Mouse (Mus musculus) spleen, postnatal 36 days (tissue): ENCODE measurements around the gene Lrrc56.

Experiments
- DNase-seq, 2 experiments: peaks; one replicate each; pipeline ENCODE4 v3.0.0; 2022; ENCODE audit warnings: low spot score in 2 of 2, mixed read lengths in 1 of 2

The Lrrc56 gene

DNA sequence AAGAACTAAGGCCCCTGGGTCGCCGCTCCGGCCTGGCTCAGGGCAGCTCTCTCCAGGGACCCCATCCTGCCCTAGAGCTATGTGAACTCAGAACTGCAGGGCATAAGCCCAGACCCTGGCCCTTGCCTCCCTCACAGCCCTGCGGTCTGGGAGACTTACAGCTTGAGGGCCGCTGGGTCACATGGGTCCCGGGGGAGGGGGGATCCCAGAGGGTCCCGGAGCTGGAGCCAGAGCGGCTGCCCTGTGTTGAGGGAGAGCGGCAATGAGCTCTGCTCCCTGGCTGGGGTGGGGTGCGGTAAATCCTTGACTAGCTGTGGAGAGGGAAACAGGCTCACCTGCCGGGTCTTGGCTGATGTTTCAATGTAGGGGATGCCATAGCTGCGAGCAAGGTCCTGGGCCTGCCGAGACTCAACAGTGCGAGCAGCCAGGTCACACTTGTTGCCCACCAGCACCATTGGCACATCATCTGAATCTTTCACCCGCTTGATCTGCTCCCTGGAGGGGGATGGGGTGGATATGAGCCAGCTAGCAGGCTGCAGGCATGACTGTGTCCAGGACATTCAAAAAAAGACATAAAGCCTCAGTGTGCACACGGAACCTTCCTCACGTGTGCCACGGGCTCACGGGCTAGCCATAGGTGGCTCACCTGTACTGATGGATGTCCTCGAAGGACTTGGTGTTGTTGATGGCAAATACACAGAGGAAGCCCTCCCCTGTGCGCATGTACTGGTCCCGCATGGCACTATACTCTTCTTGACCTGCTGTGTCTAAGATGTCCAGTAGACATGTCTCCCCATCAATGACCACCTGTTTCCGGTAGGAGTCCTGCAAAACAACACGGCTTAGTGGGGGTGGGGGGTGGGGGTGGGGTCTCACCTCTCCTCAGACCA, 1.9 kb upstream of the Lrrc56 start:
- no peak for DNase-seq

DNA sequence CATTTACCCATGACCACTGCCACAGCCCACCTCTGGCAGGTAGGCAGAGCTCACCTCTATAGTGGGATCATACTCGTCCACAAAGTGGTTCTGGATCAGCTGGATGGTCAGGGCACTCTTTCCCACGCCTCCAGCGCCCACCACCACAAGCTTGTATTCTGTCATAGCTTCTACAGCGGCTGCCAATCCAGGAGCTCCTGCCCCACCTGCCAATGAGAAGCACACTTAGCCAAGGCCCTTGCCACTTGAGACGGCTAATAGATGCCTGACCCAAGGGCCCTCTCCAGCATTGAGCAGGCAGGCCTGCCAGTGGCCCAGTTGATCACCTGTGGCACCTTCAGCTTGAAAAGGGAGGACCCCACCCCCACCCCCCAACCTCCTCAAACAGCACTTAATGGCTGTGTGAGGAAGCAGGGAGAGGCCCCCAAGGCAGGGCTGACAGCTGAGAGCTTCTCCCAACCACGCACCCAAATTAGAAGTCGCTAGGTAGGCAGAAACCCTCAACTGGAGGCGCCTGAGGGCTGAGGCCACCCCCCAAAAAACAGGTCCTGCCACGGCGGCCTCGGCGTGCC, 1.1 kb upstream of the Lrrc56 start:
- DNase-seq = no peak

DNA sequence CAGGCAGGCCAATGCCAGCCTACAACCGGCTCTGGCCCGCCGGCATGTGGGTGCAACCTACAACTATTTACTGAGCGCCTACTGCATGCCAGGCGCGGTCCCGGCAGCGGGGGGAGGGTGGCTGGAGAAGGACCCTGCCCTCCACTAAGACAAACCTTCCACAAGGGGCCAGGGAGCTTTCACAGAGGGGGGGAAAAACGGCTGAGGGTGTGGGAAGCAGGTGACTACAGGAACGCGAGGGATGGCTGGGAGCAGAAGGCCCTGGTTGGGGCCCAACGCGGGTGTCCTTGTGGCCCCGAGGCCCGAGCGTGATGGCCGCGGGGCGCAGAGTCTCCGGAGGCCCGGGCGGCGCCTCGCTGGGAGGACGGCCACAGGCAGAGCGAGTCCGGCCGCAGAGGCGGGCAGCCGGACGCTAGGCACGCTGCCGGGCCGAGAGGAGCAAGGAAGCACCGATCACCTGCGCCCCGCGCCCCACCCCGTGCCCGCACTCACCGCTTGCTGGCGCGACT, 555 bp upstream of the Lrrc56 start:
- DNase-seq = peak in 1 of 2 experiments; percentile 31

DNA sequence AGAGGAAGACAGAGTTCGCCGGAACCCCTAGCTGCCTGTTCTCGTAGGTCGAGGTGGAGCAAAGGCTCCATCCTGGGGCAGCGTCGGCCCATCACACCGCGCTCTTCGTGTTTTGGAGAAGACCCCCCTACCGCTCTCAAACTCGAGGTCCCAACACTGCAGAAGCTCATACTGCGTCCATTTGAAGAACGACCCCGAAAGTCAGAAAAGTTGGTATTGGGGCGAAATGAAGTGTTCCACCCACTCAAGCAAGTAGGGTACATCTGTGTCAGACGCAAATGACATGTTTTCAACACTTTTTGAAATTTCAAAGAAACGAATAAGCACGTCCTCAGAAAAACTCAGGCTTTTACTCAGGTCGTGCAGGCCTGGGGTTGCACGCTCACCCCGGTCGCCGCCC, 452 bp downstream of the Lrrc56 start:
- DNase-seq = no peak

DNA sequence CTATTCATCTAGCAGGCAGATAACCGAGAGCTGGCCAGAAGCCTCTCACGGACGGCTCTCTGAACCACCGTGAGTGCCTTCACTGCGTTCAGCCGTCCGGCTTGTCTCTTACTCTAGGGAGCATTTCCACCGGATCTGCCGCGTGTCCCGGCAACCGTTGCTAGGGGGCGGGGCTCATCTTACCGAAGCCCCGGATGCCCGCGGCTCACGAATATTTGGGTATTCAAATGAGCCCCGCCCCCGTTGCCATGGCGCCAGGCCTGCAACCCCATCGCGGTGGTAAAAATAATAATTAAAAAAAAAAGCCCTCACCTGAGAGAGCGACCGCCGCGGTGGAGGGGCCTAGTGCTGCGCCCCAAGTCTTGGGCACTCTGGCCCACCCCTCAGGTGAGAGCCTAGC, 873 bp downstream of the Lrrc56 start:
- DNase-seq = peak; percentile 95 to 97

DNA sequence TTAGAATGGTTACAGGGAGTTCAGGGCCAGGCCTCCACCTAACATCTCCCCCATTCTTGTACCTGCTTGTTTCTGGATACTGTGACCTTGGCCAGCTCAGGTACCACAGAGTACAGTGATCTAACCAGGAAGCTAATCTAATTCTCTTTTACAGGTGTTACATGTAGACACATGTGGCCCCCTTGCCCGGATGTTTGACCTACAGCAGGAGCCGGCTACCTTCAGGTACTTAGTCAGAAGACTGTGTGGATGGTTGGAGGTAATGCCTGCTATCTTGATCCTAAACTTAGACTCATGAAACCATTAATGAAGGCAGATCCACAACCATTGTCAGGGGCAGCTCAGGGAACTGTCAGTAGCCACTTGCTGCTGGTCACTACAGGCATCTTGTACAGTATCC, 1.8 kb downstream of the Lrrc56 start:
- no peak for DNase-seq

DNA sequence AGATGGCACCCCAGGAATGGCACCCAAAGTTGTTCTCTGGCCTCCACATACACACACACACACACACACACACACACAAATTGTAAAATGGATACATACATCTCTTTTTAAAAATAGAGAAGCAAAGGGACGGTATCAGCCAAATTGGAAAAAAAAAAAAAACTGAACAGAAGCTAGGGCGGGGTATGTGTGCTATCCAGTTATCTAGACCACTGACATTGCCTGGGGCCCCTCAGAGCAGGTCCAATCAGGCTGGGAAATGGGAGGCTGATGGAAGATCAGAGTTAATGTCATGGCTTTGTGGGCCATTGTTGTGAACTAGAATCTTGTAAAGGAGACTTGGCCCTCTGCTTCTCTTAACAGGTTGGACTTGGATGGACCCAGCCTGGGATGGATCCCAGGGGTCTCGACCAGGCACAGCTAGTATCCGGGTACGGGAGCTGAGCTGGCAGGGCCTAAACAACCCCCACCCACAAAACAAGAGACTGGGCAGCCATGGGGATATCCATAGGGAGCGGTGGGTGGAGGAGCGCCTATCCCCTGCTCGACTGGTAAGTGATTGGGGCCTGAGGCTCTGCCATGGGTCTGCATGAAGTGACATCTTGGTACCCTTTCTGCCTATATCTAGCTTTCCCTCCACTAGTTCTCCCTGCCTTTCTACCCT, 2.8 kb downstream of the Lrrc56 start:
- no peak for DNase-seq

DNA sequence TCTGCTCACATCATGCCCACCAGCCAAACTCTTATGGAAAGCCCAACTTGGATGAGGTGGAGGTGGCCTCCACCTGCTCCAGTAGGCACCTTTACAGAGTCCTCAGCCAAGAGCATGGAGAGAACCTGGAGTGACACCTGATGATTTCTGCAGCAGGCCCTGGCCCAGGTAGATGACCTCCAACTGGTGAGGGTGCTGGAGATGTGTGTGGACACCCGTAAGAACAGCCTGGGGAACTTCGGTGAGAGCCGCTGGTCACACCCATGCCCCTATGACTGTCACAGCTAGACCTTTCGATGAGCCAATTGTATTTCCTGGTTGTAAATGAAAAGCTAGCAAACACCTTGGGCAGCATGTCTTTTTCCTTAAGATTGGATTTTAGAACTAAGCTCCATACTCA, 4.2 kb downstream of the Lrrc56 start:
- no peak for DNase-seq

DNA sequence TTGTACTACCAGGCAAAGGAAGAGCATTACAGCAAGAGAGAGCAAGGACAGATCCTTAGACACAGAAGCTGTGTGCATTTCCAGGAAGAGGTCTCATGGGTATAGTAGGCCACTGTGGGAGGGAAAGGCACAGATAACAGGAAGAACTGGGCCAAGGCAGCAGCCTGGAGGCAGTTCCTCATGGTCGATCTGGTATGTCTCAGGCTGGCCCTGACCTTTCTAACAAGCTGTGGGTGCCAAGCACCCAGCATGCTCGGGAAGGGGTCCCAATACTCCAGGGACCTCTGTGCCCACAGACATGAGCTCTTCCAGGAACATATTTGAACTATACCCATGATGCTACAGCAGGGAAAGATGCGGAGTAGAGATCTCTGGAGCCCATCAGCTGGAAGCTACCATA, 10.6 kb downstream of the Lrrc56 start:
- DNase-seq = no peak

DNA sequence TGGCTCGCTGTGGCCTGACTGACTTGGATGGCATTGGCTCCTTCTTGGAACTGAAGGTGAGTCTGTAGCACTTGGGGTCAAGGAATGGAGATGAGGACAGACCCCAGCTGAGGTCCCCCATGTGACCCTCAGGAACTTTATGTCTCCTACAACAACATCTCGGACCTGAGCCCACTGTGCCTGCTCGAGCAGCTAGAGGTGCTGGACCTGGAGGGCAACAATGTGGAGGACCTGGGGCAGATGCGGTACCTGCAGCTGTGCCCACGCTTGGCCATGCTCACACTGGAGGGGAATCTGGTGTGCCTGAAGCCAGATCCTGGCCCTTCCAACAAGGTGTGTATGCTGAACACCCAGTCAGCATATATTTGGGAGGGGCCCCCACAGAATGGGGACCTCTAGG, 11.5 kb downstream of the Lrrc56 start:
- no peak for DNase-seq

DNA sequence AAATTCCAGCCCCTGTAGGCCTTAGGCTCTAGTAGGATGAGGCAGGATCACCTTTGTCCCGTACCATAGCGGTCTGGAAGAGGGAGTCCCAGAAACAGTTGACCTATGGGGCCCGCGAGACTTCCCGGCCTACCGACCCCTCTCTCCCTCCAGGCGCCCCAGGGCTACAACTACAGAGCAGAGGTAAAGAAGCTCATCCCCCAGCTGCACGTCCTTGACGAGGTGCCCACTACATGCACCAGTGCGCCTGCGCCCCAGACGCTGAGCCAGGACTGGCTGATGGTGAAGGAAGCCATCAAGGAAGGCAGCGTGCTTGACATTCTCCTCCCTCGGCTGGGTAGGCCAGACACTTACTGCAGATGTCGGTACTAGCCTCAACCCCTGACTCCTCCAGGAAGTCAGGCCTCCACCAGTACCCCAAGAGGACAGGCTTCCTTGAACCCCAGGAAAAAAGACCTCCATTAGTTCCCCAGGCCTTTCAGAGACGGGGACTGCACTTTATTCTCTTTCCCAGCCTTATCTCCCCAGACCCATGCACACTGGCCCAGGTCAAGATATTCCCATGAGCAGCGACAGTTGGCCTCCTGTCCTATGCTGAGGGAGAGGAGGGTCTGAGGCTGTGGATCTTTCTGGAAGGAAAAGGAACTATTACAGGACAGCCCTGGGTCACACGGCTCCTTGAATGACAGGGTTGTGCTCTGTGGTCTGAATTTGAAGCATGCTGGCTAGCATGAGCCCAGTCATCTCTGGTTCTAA, 12.4 kb downstream of the Lrrc56 start:
- DNase-seq = no peak

DNA sequence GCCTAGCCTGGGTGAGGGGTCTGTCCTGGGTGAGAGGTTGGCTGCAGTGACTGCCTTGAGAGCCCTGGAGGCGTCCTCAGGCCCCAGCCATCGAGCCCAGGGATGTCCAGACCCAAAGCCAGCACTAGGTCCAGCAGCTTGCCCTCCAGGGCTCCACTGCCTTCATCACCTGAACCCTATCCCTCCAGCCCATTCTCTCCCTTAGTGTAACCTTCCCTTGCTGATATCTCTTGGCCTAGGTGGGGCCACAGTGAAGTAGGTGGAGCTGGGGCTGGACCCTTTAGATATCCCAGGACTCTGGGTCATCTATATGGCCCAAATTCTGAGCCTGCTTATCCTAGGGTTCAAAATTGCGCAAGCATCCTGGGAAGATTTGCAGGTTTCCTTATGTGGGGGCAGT, 15.6 kb downstream of the Lrrc56 start:
- peak; percentile 33 to 64 for DNase-seq

DNA sequence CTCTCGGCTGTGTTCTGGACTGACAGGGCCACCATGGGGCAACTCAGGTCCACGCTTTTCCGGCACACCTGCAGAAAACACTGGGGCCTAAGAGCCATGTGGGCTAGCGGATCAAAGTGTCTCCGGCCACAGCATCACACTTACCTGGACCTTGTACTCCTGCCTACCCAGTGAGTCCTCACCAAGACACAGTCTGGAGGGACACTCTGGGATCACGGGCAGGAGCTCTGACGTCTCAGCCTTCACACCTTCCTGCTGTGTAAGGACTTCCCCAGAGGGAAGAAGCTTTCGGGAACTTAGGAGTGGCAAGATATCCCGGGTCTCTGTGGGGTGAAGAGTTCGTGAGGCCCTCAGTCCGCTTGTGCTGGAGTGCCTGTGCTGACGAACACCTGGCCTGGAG, 16.2 kb downstream of the Lrrc56 start:
- no peak for DNase-seq

DNA sequence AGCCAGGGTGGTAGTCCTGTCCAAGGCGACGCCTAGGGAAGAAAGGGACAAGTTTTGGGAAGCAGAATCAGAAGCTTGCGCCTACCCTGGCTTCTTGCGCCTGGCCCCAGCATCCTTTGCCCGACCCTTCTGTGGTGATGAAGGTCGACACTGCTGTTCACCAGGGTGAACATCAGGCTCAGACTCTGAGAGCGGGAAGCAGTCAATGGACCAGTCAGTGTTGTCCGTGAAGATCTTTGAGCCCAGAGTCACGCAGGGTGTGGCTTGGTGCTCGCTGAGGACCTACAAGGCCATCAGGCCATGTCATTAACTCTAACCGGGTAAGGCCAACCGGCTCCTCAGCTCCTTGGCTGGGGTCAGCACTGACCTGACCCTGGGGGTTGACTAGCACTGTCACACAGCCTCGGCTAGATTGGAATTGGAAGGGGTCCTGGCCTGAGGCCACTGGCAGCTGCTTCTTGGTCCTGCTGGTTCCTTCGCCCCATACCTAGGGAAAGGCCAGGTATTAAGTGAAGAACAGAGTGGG, 16.7 kb downstream of the Lrrc56 start:
- no peak for DNase-seq

DNA sequence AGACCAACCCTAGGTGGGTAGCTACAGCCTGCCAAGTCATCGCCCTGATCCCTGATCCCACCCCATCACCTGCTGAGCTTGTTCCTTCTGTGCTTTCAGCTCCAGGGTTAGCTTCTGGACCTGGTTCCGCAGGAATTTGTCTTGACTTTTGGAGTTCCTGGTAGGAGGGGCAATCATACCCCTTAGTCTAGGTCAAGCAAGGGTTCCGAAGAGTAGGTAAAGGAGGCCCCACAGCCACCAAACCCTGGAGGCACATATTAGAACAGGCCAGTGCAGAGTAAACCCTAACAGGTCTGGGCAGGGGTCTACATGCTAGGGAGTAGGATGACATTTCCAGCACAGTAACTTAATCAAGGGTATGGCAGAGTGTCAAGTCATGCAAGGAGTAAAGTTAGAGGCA, 19.2 kb downstream of the Lrrc56 start:
- no peak for DNase-seq

DNA sequence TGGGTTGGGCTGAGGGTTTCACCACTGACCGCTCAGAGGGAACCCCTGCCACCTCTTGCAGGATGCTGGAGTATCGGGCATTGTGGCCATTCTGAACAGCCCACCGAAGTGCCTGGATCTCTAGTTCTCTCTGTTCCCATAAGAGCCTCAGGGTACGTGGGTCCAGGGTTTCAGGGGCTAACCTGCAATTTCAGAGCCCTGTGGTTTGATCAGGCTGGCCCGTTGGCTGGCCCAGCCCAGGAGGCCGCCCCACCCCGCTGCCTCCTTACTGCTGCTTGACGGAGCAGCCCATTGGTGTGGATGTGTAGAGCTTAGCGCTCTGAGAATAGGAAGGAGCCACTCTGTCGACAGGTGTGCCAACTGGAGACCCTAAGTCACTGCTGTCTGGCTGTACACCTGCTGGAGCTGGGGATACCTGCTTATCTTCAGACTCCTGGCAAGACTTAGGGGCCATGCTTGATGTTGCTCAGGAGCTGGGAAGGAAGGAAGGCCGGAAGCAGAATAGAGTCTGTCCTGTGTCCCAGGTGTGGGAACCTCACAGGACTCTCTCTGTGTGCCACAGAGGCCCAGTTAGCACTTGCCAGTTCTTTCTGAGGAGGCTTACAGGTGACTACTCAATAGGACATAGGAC, 19.8 kb downstream of the Lrrc56 start, which contains the start of gene Lmntd2:
Lmntd2 (minus strand) TSS at position 476 of the 631 bp plus-strand sequence.
- DNase-seq = no peak

DNA sequence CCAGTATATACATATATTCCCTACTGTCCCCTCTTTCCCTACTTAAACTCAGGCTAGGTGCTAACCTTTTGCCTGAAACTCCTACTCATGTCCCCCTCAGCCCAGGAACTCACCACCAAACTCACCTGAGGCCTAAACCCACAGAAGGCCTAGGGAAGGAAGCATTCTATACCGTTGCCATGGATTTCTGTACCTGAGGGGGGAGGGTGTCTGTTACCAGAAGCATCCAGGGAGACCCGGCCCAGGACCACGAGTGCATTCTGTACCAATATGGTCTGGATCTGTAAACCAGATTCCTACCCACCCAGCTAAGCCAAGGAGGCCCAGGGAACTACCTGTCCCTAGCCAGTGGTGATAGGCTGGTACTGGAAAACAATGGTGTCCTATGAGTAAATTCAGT, 20.4 kb downstream of the Lrrc56 start:
- DNase-seq = no peak

DNA sequence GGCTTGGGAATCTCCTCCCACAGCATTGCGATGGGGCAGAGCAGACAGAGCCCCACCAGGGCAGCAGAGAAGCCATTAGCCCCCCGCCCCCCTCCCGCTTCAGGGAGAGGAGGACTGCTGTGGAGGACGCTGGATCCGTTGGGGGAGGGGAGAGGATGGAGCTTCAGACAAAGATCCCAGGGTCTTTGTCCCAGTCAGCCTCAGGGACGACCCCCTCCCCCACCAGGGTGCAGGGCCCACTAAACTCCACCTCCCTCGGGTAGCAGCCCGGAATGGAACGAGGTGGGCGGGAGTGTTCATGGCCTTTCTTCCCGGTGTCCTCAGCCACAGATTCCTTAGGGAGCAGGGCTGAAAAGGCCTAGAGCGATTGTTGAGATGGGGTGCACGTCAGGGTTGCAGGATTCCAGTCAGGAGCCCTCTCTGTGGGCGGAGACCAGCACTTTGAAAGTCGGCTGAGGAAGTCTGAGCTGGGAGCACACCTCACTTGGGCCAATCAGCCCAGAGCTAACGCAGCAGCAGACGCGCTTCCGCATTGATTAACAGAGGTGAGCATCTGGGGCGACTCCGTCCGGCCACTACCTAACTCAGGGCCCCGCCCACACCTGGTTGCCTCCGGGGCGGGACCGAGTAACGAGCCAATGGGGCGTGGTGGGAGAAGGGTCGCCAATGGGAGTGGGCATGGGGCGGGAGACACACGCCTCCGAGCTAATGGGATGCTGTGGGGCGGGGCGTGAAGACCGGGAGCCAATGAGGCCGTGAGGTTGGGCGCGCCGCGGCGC, 21.3 kb downstream of the Lrrc56 start, which contains the start of gene Rassf7:
Rassf7 (plus strand) TSS at position 760 of the 779 bp plus-strand sequence.
- peak; percentile 99 for DNase-seq

DNA sequence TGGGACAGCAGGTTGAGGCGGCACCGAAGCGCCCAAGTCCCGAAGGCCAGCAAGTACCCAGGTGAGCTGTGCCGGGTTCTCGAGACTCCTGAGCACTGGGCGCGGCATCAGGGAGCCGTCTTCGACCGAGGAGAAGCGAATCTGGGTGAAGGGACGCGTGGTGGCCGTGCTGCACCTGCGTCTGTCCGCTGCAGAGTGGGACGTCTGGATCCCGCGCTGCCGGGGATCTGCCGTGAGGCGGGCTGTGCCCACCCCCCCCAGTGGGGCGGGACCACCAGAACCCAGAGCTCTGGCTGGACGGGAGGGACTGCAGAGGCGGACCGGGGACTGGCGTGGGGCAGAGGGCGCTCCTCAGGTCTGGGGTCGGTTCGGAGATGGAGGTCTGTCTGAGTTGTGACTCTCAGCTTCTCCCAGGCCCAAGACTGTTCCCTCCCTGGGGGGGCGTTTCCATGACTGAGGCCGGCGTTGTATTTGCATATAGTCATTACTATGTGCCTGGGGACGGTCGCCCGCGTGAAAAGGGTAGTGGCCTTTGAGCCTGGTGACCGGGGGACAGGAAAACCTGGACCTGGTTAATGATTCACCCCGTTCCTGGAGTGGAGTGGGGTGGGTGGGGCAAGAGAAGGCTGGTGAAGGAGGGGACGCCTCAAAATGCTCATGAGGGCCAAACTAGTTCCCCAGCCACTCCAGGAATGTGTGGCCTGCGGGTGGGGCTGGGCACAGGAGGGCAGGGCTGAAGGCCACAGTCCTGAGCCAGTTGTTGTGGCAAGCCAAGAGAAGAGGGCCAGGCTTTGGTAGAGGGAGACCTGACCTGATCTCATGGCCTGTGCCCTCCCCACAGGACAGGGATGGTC, 22.1 kb downstream of the Lrrc56 start:
- DNase-seq = peak; percentile 55 to 69
